Mouse (Mus musculus): ENCODE data around the gene Paqr8. TPM values are rescaled to one million over a fixed set of nuclear protein-coding genes. Genes with fewer than 3 reads are reported as not detected.

The Paqr8 gene
- total RNA-seq (2021): 100 to 1,000 TPM; 135 to 153 TPM

DNA sequence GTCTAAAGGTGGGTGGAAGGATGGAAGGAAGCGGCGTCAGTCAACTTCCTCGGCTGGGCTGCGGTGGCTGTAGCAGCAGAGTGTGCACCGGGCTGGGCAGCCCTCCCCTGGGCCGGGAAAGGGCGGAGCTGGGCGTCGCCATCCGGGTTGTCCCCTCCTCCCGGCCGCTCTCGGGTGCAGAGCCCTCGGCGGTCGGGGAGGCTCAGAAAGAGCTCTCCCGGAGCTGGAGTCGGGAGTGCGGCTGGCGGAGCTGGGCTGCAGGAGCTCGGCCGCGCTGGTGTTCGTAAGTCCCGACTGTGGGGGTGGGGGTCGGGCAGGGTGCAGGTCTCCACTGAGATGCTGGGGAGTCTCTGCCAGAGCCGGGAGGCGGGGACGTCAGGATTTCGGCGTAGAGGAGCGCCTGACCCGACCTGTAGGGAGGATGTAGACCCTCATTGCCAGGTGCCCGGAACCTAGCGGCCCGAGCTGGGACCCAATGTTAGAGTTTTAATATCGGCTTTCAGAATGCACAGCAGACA is at the start of gene Paqr8:
Gene Paqr8 (plus strand): TSS at position 203 of the 518 bp plus-strand sequence.
- peak; percentile 89 to 90 for DNase-seq

DNA sequence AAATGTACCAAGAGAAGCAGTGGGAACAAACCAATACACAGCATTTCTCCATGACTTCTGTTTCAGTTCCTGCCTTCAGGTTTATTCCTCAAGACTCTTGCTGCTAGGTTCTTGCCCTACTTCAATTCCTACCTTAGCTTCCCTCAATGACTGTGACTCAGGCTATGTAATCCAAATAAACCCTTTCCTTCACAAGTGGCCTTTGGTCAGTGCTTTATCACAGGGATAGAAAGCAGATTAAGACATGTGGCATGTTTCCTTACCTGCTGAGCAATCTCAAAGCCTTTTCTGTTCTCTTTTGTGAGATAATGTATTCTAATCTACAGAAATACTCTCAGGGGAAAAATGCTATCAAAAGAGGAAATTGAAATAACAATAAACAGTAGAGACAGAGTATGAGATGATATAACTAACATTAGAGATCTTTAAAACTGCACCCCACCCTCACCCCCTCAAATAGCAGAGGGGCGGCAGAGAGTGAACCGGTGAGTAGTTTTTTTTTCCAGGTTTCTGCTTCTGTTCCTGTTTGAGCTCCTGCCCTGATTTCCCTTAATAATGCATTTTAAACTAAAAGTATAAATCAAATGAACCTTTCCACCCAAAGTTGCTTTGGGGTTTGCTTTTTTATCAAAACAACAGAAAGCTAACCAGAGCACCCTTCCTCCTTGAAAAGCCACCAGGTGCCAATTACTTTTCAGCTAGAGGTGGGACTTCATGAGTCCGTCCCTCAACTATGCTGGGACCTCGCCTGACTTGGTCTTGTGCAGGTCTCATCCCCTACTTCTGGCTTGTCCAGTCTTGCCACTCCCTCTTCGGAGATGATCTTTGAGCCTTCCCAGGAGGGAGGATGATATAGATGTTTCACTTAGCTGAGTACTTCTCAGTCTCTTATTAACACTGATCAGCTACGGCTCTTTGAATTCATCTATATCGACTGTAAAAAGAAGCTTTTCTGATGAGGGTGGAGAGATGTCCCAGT is 33.2 kb upstream of the Paqr8 start:
- no peak for DNase-seq

DNA sequence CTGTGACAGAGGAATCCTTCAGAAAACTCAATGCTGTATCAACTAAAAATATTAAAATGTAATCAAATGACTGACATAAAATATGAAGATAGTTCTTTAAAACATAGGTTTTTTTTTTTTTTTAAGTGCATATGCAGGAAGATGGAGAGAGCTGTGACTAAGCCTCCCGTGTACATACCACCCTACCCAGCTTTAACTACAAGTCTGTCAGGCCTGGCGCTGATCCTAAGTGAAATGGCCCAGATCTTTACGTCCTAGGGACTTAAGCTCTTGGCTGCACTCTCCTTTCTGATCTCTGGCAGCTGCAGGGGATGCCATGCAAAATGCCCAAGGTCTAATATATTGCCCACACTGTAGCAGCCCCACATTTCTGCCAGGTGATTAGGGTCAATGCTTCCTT is 29.6 kb upstream of the Paqr8 start:
- no peak for DNase-seq

DNA sequence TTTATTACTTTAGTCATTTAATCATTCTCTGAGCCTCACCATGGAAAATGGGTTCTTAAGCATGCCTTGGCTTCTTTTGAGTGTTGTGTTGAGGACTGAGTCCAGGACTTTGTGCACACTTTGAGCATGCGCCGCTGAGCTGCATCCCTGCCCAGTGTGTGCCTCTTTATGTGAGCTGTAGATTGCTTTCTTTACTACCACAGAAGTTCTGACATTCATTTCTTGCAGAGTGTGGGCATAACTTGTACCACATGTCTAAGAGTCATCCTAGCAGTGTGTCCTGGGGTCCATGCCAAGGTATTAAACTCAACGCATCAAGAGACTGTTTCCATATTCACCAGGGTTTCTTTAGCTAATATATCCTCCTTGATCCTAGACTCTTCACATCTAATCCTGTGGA is 28.5 kb upstream of the Paqr8 start:
- no peak for DNase-seq

DNA sequence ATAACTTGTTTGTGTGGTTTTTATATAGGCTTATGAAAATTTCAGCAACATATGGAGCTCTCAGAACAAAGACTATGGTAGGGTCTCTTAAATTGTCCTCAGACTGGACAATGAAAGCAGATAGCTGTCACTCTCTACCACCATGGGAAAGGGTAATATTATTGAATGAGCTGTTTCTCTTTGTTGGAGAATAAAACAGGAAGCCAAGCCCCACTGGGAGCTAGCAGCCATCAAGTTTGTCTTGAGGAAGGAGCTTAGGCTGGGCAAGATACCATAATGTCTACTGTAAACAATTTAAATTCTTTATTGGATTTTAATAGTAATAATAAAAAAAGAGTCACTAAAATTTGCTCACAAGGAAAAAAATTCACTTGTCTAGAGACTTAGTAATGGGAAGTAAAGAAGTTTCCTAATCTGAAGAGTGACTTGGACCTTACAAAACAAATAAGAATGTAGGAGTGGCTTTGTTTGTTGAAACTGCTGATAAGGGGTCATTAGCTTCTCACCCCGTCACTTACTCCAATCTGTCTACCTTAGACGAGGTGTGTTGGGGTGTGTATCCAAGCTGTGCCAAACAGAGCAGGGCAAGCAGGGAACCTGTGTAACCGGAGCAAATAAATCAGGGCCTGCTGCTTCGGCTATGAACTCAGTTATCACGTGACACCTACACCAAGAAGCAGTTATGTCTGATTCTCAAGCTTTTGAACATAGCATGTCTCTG is 26.8 kb upstream of the Paqr8 start:
- no peak for DNase-seq

DNA sequence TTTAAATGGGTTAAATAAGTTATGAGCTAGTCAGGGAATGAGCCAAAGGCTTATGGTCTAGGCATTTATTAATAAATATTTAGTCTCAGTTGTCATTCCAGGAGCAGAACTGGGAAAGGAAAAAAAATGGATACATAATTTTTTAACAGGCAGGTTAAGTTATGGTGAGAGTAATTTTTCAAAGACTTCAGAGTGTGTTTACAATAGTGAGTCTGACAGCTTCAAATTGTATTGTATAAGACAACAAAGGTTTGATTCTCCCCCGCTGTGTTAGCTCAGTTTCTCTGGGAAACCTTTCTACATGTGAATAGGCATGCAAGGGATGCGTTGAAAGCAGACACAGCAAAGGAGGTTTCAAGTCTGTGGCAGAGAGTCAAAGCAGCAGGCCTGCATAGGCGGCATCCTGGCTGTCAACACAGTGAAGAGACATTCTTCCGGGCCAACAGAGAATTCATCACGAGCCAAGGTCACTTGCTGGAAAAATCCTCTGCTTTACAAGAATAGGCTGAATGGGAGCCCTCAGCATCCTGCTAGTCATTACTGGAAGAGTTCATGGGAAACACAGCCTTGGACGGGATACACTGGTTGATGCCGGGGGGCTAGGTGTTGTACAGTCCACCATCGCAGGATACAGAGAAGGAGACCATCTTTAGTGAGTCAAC is 23.0 kb upstream of the Paqr8 start:
- DNase-seq: no peak

DNA sequence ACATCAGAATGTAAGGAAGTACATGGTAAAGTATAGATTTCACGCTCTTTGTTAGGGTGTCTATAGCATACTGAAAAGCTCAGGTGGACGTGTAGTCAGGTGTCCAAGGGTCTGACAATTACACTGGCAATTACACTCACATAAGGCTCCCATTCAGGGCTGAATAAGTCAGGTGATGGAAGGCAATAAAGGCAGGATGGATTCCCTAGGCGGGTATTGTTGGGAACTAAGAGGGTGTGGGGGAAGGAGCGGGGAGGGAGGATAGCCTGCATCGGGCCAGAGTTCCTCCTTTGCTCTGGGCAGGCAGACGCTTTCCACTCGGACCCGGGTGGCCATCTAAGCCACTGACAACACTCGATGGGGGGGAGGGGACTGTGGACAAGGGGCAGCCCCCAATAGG is 22.4 kb upstream of the Paqr8 start:
- DNase-seq: no peak

DNA sequence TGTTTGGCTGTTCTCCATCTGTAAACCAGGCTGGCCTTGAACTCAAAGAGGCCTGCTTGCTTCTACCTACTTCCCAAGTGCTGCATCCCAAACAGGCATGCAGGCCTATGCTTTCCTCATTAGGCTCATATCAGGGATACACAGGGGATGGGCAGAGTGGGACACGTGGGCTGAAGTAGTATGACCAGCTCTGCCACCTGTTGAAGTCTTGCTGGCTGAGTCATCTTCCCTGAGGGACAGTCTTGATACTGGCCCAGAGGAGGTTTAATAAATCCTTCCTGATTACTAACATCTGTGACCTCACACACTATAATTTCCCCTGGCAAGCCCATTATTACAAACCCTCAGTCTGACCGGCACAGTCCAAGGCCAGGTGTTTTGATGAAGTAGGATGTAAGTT is 19.5 kb upstream of the Paqr8 start:
- DNase-seq: no peak

DNA sequence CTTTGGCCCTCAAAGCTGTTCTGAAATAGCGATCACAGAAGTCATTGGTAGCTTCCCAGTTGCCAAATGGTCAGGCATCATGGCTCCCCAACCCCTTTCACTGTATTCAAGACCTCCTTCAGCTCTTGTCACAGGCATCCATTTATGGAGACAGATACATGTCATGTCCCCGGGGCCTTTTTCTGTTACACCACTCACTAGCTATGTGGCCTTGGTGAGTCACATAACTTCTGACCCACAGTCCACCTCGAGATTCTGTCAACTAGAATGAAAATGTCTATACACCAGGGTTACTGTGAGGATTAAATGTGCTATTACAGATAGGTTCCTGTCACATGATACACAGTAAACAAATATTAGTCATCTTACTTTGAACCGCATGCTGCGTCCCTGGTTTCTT is 17.9 kb upstream of the Paqr8 start:
- DNase-seq: no peak

DNA sequence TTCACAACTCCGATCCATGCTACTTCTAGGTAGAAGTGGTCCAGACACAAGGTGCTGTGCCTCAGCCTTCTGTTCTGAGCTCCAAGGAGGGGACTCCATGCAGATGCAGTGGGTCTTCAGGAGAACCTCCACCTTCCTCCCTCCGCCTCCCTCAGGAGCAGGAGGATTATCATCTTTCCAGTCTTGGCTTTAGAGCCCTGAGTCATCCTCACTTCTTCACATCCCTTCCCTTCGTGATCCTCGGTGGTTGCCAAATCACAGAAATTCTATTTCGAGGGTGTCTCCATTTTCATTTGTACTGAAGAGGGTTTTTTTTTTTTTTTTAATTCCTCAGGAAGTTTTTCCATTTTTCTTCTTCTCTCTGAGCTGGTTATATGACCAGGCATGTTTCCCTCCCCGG is 16.3 kb upstream of the Paqr8 start:
- DNase-seq: no peak

DNA sequence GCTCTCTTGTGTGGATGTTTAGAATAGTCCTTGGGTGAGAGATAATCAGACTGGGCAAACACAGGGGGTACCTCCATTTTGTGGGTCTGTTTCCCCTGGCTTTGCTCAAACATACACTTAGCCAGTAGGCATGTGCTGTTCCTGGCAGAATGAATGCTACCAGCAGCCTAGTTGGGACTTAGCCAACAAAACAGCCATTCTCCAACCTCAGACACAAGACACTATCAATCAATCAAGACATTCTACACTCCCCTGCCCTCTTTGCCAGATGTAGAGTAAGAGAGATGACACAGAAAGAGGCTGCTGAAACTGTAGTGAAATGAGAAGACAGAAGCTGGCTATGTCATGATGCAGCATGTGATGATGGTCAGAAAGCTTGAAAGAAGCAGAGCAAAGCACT is 13.1 kb upstream of the Paqr8 start:
- no peak for DNase-seq

DNA sequence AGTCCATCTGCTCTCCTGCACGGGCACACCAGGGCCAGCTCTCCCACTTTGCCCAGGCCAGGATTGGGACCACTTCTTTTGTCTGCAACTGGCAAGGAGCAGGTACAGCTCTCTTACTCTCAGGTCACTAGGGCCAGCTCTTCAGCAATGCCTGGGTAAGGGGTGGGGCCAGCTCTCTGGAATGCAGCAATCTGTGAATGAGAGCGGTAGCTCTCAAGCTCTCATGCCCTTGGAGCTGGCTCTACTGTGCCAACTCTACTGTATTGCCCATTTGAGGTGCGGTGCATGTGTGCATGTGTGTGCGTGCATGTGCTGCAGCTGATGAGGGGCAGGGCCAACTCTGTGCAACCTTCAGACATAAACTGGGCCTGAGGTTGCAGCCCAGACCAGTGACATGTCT is 11.0 kb upstream of the Paqr8 start:
- no peak for DNase-seq

DNA sequence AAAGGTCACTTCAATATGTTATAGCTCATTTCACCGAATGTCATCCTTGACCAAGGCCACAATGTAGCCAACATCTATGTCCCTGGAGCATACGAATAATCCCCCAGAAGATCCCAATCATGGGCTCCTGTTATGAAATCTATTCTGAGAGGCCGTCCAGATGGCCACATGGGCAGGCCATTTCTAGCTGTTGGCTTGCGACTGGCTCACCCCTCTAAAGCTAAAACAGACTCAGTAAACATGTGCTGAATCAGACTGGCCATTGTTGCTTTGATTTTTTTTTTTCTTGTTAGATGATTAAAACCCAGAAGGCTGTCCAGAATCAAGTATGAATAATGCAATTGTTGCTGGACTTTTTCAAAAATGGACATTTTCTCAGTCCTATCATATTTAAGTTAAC is 7.3 kb upstream of the Paqr8 start:
- DNase-seq: no peak

DNA sequence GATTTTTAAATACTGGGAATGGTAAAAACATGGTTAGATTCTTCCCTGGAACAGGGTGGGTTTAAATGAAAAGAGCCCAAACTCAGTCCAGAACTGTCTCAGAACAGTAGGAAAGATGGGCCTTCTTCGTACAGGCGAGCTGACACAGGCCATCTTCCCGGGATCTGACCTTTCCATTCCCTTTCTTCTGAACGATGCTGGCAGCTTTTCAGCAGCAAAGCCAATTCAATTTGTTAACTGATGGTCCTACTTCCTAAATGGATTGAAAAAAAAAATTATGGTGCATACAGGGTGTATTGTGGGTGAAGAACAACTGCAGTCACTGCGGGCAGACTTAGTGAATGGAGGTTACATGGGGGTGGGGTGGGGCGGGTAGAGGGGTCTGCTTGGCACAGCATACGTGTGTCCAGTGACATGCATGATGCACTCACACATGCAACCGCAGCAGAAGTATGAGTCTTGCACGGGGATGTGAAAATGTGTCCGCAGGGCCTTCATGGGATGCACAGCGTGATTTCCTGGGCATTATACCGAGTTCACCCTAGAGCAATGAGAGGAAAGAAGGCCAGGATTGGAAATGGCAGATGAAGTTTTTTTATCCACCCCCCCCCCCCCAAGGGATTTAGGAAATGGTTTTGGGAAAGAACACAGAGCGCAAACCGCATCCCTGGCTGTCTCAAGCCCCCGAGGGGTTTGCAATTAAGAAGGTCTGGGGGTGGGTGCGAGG is 566 bp upstream of the Paqr8 start:
- DNase-seq: no peak

DNA sequence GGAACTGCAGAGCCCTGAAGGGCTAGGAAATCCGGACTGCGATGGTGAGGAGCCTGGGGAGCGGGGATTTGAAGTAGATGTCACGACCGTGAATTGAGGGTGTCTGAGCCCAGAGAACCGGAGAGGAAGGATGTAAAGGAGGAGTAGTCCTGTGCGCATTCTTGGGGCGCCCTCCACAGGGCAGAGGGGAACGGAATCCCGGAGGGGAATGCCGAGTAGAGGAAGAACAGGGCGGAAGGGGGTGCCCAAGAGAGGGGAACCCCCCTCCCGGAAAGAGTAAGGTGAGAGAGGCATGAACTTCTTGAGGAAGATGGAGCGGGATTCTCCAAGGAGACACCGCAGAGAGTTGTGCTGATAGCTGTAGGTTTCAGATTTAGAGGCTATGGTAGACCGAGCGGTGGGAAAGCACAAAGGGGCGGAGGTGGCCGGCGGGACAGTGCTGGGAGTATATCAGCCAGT is 564 bp downstream of the Paqr8 start:
- DNase-seq: peak; percentile 75 to 77

DNA sequence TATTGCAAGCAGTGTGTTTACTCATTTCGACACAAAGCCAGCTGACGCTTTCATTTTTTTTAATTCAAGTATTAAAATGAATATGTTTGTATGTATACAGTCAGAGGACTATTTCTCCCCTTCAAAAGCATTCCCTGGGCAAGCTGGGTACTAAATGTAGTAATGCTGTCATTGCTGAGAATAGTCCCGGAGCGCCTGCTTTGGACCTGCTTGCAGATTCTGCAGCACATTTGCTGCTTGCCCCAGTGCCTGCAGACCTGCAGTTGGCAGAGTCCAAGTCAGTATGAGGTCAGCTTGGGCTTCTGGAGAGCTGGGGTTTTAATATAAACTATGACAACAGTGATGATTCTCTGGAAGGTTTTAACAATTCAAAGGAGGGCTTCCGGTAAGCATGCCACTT is 2.7 kb downstream of the Paqr8 start:
- DNase-seq: no peak

DNA sequence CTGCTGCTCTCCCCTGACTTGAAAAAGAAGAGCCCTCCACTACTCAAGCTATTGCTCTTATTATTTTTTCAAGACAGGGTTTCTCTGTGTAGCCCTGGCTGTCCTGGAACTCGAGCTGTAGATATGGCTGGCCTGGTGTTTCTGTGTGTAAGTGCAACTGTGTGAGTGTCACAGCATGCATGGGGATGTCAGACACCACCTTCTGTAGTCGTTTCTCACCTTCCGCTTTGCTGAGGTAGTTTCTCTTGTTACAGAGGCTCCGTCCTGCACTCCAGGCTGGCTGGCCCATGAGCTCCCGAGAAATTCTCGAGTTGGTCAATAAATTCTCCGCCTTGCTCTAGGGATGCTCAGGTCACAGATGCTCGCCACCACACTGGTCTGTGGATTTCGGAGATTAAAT is 8.0 kb downstream of the Paqr8 start:
- DNase-seq: no peak

DNA sequence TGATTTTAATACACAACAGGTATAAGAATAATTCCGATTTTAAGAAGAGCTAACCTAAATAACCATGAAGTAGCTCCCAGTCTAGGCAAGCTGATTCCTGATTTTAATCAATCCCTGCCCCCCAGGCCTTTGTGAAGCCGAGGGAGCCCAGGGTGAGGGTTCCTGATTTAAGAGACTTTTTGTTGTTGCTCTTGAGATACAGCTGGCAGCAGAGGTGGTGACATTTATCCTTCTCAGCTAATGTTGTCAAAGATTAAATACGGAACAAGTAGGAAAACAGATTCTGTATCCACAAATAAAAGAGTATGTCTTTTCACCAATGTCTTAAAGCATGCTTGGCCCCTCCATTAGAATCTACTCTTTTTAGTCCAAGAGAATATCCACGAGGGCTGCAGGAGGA is 9.9 kb downstream of the Paqr8 start:
- DNase-seq: no peak

DNA sequence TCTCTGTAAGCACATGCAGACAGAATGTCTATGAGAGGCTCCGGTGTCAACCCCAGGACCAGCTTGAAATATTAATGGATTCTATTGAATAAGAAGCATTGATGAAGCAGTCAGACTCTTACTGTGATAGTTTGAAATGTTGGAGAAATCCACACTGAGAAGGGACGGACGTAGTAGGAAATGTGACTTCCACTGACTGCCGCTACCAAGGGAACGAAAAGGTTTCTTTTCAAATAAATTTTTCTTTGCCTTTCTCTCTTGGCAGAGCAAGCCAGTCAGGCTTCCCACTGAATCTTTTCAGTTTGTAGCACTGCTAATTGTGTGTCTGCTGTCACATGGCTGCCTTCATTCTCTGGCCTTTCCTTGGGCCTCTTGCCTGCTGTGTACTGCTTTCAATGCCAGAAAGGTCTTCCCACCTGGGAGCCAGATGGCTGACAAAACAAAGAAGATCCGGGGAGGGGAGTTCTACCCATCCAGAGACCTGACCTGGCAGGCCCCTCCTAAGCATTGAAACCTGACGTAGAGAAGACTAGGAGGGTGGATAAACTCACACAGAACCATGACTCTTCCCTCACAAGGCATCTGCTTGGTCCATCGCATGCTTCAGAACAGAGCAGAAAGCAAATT is 15.2 kb downstream of the Paqr8 start:
- peak; percentile 61 to 63 for DNase-seq

DNA sequence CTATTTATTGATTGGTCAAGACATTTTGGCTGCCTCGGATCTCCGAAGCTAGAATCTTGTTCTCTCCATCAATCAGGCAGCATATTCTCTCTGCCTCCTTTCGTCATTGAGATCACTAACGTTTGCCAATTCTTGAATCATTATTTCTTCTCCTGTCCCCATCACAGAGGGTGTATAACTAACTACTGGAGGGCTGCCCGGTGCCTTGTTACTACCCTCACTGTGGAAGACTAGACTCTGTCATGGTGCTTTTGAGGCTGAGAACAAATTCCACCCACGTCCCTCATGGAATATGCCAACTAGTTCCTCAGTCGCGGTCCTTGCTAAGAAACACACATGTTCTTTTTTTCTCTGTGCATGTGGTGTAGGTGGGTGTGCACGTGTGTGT is 15.7 kb downstream of the Paqr8 start:
- peak; percentile 75 to 80 for DNase-seq

DNA sequence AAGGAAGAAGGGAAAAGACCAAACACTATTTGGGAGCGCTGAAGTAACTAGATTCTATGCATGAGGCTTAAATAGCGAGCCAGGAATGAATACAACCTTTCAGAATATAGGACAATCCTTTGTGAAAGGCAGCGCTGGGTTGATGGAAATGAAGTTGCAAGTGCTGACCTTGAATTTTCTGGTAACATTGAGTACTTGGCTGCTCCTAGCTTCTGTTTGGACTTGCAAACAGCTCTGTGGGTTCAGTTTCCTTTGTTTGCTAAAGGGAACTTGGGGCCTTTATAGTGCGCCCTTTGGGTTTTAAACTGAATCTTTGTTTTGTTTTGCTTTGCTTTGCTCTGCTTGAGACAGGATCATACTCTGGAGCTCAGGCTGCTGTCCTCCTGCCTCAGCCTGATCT is 18.1 kb downstream of the Paqr8 start:
- DNase-seq: no peak

DNA sequence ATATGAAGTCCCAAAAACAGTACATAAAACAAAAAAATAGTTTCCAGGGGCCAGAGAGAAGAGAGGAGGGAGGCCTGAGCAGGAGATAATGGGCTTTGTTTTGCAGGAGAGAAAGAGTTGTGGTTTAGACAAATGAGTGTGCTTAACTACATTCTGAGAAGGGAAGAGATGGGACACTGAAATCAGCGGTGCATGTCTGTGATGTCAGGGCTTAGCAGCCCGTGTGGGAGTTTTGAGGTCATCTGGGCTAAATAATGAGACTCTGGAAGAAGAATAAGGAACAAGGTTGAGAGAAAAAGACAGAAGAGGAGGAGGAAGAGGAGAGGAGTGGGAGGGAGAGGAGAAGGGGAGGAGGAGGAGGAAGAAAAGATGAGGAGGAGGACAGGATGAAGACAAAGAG is 21.7 kb downstream of the Paqr8 start:
- no peak for DNase-seq
